ENCODE assay signal across 8 mouse cellular contexts in the genomic region with DNA sequence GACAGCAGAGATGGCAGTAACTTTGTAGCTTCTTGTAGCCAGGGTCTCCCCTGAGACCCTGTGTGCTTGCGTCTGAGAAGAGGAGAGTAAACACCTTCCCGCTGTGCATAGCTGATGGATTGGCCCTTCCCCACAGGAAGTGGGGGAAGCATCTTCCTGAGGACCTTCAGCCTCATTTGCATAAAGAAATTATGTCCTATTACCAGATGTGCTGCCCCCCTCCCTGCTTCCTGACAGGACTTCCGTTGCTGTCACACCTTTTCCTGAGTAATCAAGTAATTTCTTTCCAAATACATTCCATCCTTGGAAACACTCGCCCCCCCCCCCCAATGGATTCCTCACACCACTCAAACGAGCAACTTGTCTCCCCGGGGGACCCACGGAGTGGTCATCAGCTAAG.
DNase-seq lines count a peak whose midpoint lies in the region; ATAC-seq and TF ChIP-seq lines count a peak whose summit lies in the region.

No protein-coding gene starts in this region.

- DNase-seq in heart, adult 8-10 months (ENCODE audit: low spot score) = peak; percentile 59
- no peak for DNase-seq in heart, postnatal 4 days
- DNase-seq in ES-E14 (ENCODE audit: low read depth, low spot score) = no peak
- no peak for DNase-seq in liver, embryonic 11.5 days (ENCODE audit: low spot score)
- no peak for DNase-seq in cerebellum, adult 8-10 months
- no peak for DNase-seq in cerebellum, adult 11 months

- 10% methylated on average over 7 of the region's 7 CpGs for WGBS in heart, embryonic 16.5 days
- 7% methylated on average over 7 of the region's 7 CpGs for WGBS in liver, embryonic 11.5 days
- 13% methylated on average over 7 of the region's 7 CpGs for WGBS in midbrain, embryonic 13.5 days

- H3K9ac ChIP-seq in ES-E14 (ENCODE audit: insufficient read depth, low read depth, low read length, poor library complexity, severe bottlenecking) = peak overlapping the region; percentile 53; the same call in 1 of the 2 replicates
- H3K9ac ChIP-seq in heart, embryonic 16.5 days (ENCODE audit: low read length) = no peak overlapping the region
- H3K9ac ChIP-seq in liver, embryonic 11.5 days (ENCODE audit: low read depth, low read length) = peak overlapping the region; percentile 66
- no peak overlapping the region for H3K9ac ChIP-seq in midbrain, embryonic 13.5 days (replicated peaks)

- peak overlapping the region; percentile 39; the same call in 1 of the 2 replicates for H3K4me2 ChIP-seq in heart, embryonic 16.5 days (ENCODE audit: low read depth, low read length)
- peak overlapping the region; percentile 72 for H3K4me2 ChIP-seq in liver, embryonic 11.5 days
- no peak overlapping the region for H3K4me2 ChIP-seq in midbrain, embryonic 13.5 days (replicated peaks)

- no peak for ATAC-seq in heart, embryonic 16.5 days (replicated peaks; ENCODE audit: extremely low read depth, insufficient read depth, low FRiP score)
- no peak for ATAC-seq in liver, embryonic 11.5 days (replicated peaks; ENCODE audit: low FRiP score)
- no peak for ATAC-seq in midbrain, embryonic 13.5 days

- peaks cover 8 to 33% of the 10 kb centered on the region in 2 experiments for H3K4me1 ChIP-seq in ES-E14 (ENCODE audit: control insufficient read depth in 2 of 2, insufficient read depth in 2 of 2, low read length in 2 of 2, poor library complexity in 1 of 2)
- peaks cover 16% of the 10 kb centered on the region for H3K4me1 ChIP-seq in heart, embryonic 16.5 days (ENCODE audit: control insufficient read depth, insufficient read depth, low read length)
- H3K4me1 ChIP-seq in liver, embryonic 11.5 days (replicated peaks; ENCODE audit: control insufficient read depth, insufficient read depth, low read length) = peaks cover 67% of the 10 kb centered on the region
- H3K4me1 ChIP-seq in midbrain, embryonic 13.5 days (replicated peaks) = peaks cover 13% of the 10 kb centered on the region

- no peaks in the 10 kb centered on the region for H3K36me3 ChIP-seq in ES-E14 (ENCODE audit: control insufficient read depth, insufficient read depth, low read length, poor library complexity, severe bottlenecking)
- H3K36me3 ChIP-seq in heart, embryonic 16.5 days (ENCODE audit: control insufficient read depth, insufficient read depth) = no peaks in the 10 kb centered on the region
- H3K36me3 ChIP-seq in liver, embryonic 11.5 days (ENCODE audit: control insufficient read depth, insufficient read depth, low read length) = no peaks in the 10 kb centered on the region
- no peaks in the 10 kb centered on the region for H3K36me3 ChIP-seq in midbrain, embryonic 13.5 days

- no peaks in the 10 kb centered on the region for H3K9me3 ChIP-seq in ES-E14 (ENCODE audit: control insufficient read depth, insufficient read depth, low read depth, low read length)
- H3K9me3 ChIP-seq in heart, embryonic 16.5 days (replicated peaks; ENCODE audit: control insufficient read depth, low read length) = no peaks in the 10 kb centered on the region
- no peaks in the 10 kb centered on the region for H3K9me3 ChIP-seq in liver, embryonic 11.5 days (ENCODE audit: control insufficient read depth, low read length)
- H3K9me3 ChIP-seq in midbrain, embryonic 13.5 days = no peaks in the 10 kb centered on the region

- in situ Hi-C loops in ES-E14 (cut with MboI; ENCODE audit: low sequenced_read_pairs in 2 of 2, unreplicated experiment in 2 of 2) = no loop called here

- peak overlapping the region; percentile 93 for H3K27ac ChIP-seq in ES-E14 (ENCODE audit: insufficient read depth, low read depth, low read length, poor library complexity, severe bottlenecking)
- H3K27ac ChIP-seq in heart, embryonic 16.5 days (ENCODE audit: low read length) = no peak overlapping the region
- peak overlapping the region; percentile 89 for H3K27ac ChIP-seq in liver, embryonic 11.5 days (ENCODE audit: low read depth, low read length)
- no peak overlapping the region for H3K27ac ChIP-seq in midbrain, embryonic 13.5 days

- no peak overlapping the region for H3K4me3 ChIP-seq in ES-E14 (ENCODE audit: insufficient read depth in 1 of 2, low read depth in 1 of 2, low read length in 2 of 2, poor library complexity in 1 of 2, severe bottlenecking in 1 of 2)
- no peak overlapping the region for H3K4me3 ChIP-seq in heart, embryonic 16.5 days (ENCODE audit: low read length)
- peak overlapping the region; percentile 34 for H3K4me3 ChIP-seq in liver, embryonic 11.5 days (ENCODE audit: low read depth, low read length)
- H3K4me3 ChIP-seq in midbrain, embryonic 13.5 days (replicated peaks) = no peak overlapping the region

- H3K27me3 ChIP-seq in heart, embryonic 16.5 days (ENCODE audit: control insufficient read depth, insufficient read depth, low read length) = no peaks in the 10 kb centered on the region
- H3K27me3 ChIP-seq in liver, embryonic 11.5 days (replicated peaks; ENCODE audit: control insufficient read depth, insufficient read depth, low read length) = no peaks in the 10 kb centered on the region
- H3K27me3 ChIP-seq in midbrain, embryonic 13.5 days = no peaks in the 10 kb centered on the region

TF ChIP-seq in ES-E14, 5 proteins besides CTCF, POLR2A, EP300 and RAD21:
- TF ChIP-seq ZC3H11A (IDR thresholded peaks at IDR 0.05; ENCODE audit: borderline replicate concordance, low read depth, low read length) = no peak
- TF ChIP-seq ZNF384 (IDR thresholded peaks at IDR 0.05; ENCODE audit: low read depth, low read length) = no peak
- no peak for TF ChIP-seq CHD2 (IDR thresholded peaks at IDR 0.05; ENCODE audit: low read depth, low read length)
- no peak for TF ChIP-seq MAFK (IDR thresholded peaks at IDR 0.05; ENCODE audit: insufficient read depth, low read depth, low read length)
- no peak for TF ChIP-seq HCFC1 (IDR thresholded peaks at IDR 0.05; ENCODE audit: borderline replicate concordance, insufficient read depth, low read length)

Comparison
In these comparisons a context has a peak if more than half of its experiments do, and no peak if none do; other contexts are left out.
1. H3K27ac ChIP-seq: peak in ES-E14 (single experiment) and liver, embryonic 11.5 days (single experiment); none in heart, embryonic 16.5 days (single experiment) and midbrain, embryonic 13.5 days (single experiment).
2. H3K9ac ChIP-seq: peak in ES-E14 (single experiment) and liver, embryonic 11.5 days (single experiment); none in heart, embryonic 16.5 days (single experiment) and midbrain, embryonic 13.5 days (single experiment).